Mouse (Mus musculus) MEL (cell line): Measurements from ENCODE around the gene Nat14. TPM values are rescaled to one million over a fixed set of nuclear protein-coding genes. Genes with fewer than 3 reads are reported as not detected.
A peak's percentile ranks its signal among the peaks of the same experiment; 100 is the strongest.

Experiments used
- DNase-seq: peaks from one replicate; pipeline ENCODE4 v3.0.0; 2011; ENCODE audit warnings: low read depth, low spot score
- H3K27ac ChIP-seq: 2 replicates; pipeline ENCODE4 v1.5.1; 2012; ENCODE audit warnings: low read depth, mild to moderate bottlenecking, control low read depth, low read length, moderate library complexity; ENCODE audit not compliant: control insufficient read depth
- H3K27me3 ChIP-seq, 2 experiments: fragments of 150-350 bp in 1 of 2; sonication (generic) in 1 of 2; 2 replicates each; pipeline ENCODE4 v1.6.1; 2012; ENCODE audit warnings: low read length in 2 of 2, mild to moderate bottlenecking in 2 of 2, improper control_type of control experiment in 1 of 2, moderate library complexity in 1 of 2; ENCODE audit not compliant: insufficient read depth in 2 of 2, control insufficient read depth in 1 of 2
- H3K36me3 ChIP-seq, 2 experiments: 2 replicates each; pipeline ENCODE4 v1.6.1; 2012 to 2014; ENCODE audit warnings: low read length in 2 of 2, improper control_type of control experiment in 1 of 2, inconsistent platforms in 1 of 2, mild to moderate bottlenecking in 1 of 2; ENCODE audit not compliant: insufficient read depth in 2 of 2, control insufficient read depth in 1 of 2
- H3K4me1 ChIP-seq, 2 experiments: fragments of 150-350 bp in 1 of 2; sonication (generic) in 1 of 2; 2 replicates each; pipeline ENCODE4 v1.6.1; 2012; ENCODE audit warnings: low read length in 2 of 2, improper control_type of control experiment in 1 of 2, mild to moderate bottlenecking in 1 of 2; ENCODE audit not compliant: insufficient read depth in 2 of 2, control insufficient read depth in 1 of 2
- H3K4me3 ChIP-seq, 2 experiments: fragments of 150-350 bp in 1 of 2; sonication (generic) in 1 of 2; 2 replicates each; pipeline ENCODE4 v1.5.1; 2012; ENCODE audit warnings: low read depth in 2 of 2, low read length in 2 of 2, mild to moderate bottlenecking in 2 of 2, moderate library complexity in 2 of 2, control low read depth in 1 of 2, improper control_type of control experiment in 1 of 2; ENCODE audit not compliant: control insufficient read depth in 1 of 2, insufficient read depth in 1 of 2
- H3K79me2 ChIP-seq: 2 replicates; pipeline ENCODE4 v1.6.1; 2012; ENCODE audit warnings: mild to moderate bottlenecking, low read length, moderate library complexity; ENCODE audit not compliant: control insufficient read depth, poor library complexity, insufficient read depth
- H3K9ac ChIP-seq: 2 replicates; pipeline ENCODE4 v1.6.1; 2012; ENCODE audit warnings: low read depth, mild to moderate bottlenecking, control low read depth, low read length, moderate library complexity; ENCODE audit not compliant: control insufficient read depth, poor library complexity, severe bottlenecking
- H3K9me3 ChIP-seq: fragments of 150-350 bp; sonication (generic); replicated peaks from 2 replicates; pipeline ENCODE4 v1.6.1; 2012; ENCODE audit warnings: mild to moderate bottlenecking, low read length, improper control_type of control experiment, moderate library complexity; ENCODE audit not compliant: insufficient read depth
- BHLHE40 ChIP-seq: IDR thresholded peaks from 2 replicates; pipeline ENCODE4 v1.6.1; 2012; ENCODE audit warnings: low read depth, mild to moderate bottlenecking, inconsistent platforms, low read length, improper control_type of control experiment, borderline replicate concordance
- CHD2 ChIP-seq: IDR thresholded peaks from 2 replicates; pipeline ENCODE4 v1.6.1; 2011; ENCODE audit warnings: low read length, improper control_type of control experiment
- CTCF ChIP-seq, 3 experiments: IDR thresholded peaks in 2 of 3; conservative IDR thresholded peaks in 1 of 3; 2 replicates each; pipeline ENCODE4 v1.5.1; 2011 to 2012; ENCODE audit warnings: low read length in 3 of 3, low read depth in 2 of 3, mild to moderate bottlenecking in 2 of 3, improper control_type of control experiment in 1 of 3, inconsistent platforms in 1 of 3, mixed read lengths in 1 of 3, moderate library complexity in 1 of 3; ENCODE audit not compliant: control insufficient read depth in 1 of 3, insufficient read depth in 1 of 3, poor library complexity in 1 of 3, severe bottlenecking in 1 of 3
- E2F4 ChIP-seq: IDR thresholded peaks from 2 replicates; pipeline ENCODE4 v1.6.1; 2011; ENCODE audit warnings: low read depth, low read length, improper control_type of control experiment, borderline replicate concordance
- ETS1 ChIP-seq: IDR thresholded peaks from 2 replicates; pipeline ENCODE4 v1.6.1; 2012; ENCODE audit warnings: low read depth, mild to moderate bottlenecking, inconsistent platforms, low read length, improper control_type of control experiment, moderate library complexity
- GATA1 ChIP-seq: IDR thresholded peaks from 2 replicates; pipeline ENCODE4 v1.6.1; 2011; ENCODE audit warnings: low read depth, low read length, improper control_type of control experiment
- HCFC1 ChIP-seq: IDR thresholded peaks from 2 replicates; pipeline ENCODE4 v1.6.1; 2012; ENCODE audit warnings: low read depth, mild to moderate bottlenecking, inconsistent platforms, low read length, improper control_type of control experiment, moderate library complexity
- JUND ChIP-seq: IDR thresholded peaks from 2 replicates; pipeline ENCODE4 v1.6.1; 2011; ENCODE audit warnings: low read depth, mild to moderate bottlenecking, improper control_type of control experiment, low read length
- KAT2A ChIP-seq: conservative IDR thresholded peaks from 2 replicates; pipeline ENCODE4 v1.6.1; 2012; ENCODE audit warnings: low read depth, low read length, improper control_type of control experiment, inconsistent platforms
- MAX ChIP-seq: IDR thresholded peaks from 2 replicates; pipeline ENCODE4 v1.6.1; 2011; ENCODE audit warnings: low read length, improper control_type of control experiment
- MYB ChIP-seq: IDR thresholded peaks from 2 replicates; pipeline ENCODE4 v1.6.1; 2011; ENCODE audit warnings: mild to moderate bottlenecking, low read depth, low read length, improper control_type of control experiment
- NELFE ChIP-seq: IDR thresholded peaks from 2 replicates; pipeline ENCODE4 v1.6.1; 2011; ENCODE audit warnings: low read depth, low read length, improper control_type of control experiment
- POLR2AphosphoS2 ChIP-seq: IDR thresholded peaks from 2 replicates; pipeline ENCODE4 v1.6.1; 2011; ENCODE audit warnings: low read length, improper control_type of control experiment
- POLR2AphosphoS5 ChIP-seq: IDR thresholded peaks from 2 replicates; pipeline ENCODE4 v1.6.1; 2012; ENCODE audit warnings: low read depth, borderline replicate concordance, mild to moderate bottlenecking, inconsistent platforms, low read length, moderate library complexity, mixed read lengths
- RCOR1 ChIP-seq: IDR thresholded peaks from 2 replicates; pipeline ENCODE4 v1.6.1; 2012; ENCODE audit warnings: low read depth, mild to moderate bottlenecking, inconsistent platforms, low read length, improper control_type of control experiment
- SIN3A ChIP-seq: IDR thresholded peaks from 2 replicates; pipeline ENCODE4 v1.6.1; 2012; ENCODE audit warnings: low read length, improper control_type of control experiment, inconsistent platforms
- SMC3 ChIP-seq: IDR thresholded peaks from 2 replicates; pipeline ENCODE4 v1.6.1; 2011; ENCODE audit warnings: low read depth, low read length, improper control_type of control experiment
- TCF12 ChIP-seq: IDR thresholded peaks from 2 replicates; pipeline ENCODE4 v1.6.1; 2014; ENCODE audit warnings: low read depth, mild to moderate bottlenecking, inconsistent platforms, low read length, improper control_type of control experiment, moderate library complexity
- UBTF ChIP-seq: IDR thresholded peaks from 2 replicates; pipeline ENCODE4 v1.6.1; 2012; ENCODE audit warnings: low read depth, mild to moderate bottlenecking, inconsistent platforms, low read length, improper control_type of control experiment, moderate library complexity, borderline replicate concordance; ENCODE audit not compliant: insufficient read depth
- USF1 ChIP-seq: IDR thresholded peaks from 2 replicates; pipeline ENCODE4 v1.6.1; 2014; ENCODE audit warnings: low read depth, mild to moderate bottlenecking, inconsistent platforms, low read length, improper control_type of control experiment, moderate library complexity
- polyA plus RNA-seq, 2 experiments: library from polyadenylated mRNA; stranded (reverse) in 1 of 2; unstranded in 1 of 2; fragments of >175 nt in 1 of 2; fragments of >200 nt in 1 of 2; gene quantifications; 2 replicates each; pipeline versions ENCODE4 v1.2.1 to v1.2.4; 2012; ENCODE audit warnings: low replicate concordance in 2 of 2, low read depth in 1 of 2; ENCODE audit not compliant: insufficient read length in 2 of 2, insufficient read depth in 1 of 2, missing spikeins in 1 of 2
- total RNA-seq: library from RNA; depleted of rRNA; stranded (reverse); fragments of 300-350 nt; gene quantifications from 2 replicates; pipeline ENCODE4 v1.2.3, GENCODE M21; 2012

Nat14 gene
- total and polyA plus RNA-seq, 3 experiments, result 0.81 to 1.9 TPM; not detected in 1

DNA sequence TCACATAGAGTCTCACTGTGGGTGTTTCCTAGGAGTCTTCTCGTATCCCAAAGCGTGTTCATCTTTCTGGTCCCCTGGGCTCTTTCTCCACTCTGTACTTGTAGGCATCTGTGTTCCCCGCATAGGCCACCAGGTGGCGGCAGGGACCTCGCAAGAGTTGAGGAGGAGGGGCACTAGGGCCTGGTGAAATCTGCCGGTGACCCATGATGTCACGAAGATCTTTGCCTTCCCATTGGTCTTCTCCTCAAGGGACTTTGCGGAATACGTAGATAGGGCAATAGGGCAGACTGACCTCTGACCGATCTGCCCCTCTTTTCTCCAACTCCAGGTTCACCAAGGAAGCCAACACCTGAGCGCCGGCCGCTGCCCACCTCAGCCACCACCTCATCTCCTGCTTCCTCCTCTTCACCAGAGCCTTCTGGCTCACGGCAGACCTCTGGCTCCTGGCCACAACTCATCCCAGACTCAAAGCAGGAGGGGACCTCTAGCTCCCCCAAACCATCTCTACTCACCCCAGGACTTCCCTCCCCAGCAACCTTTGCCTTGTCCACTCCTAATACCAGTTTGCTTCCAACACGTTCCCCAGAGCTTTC lies 21.5 kb downstream of the Nat14 start (continued):
- TF ChIP-seq TCF12, result no peak
- no peak for TF ChIP-seq E2F4
- TF ChIP-seq BHLHE40, result peak; percentile 54; the same call in 1 of the 2 replicates
- no peak for TF ChIP-seq USF1

DNA sequence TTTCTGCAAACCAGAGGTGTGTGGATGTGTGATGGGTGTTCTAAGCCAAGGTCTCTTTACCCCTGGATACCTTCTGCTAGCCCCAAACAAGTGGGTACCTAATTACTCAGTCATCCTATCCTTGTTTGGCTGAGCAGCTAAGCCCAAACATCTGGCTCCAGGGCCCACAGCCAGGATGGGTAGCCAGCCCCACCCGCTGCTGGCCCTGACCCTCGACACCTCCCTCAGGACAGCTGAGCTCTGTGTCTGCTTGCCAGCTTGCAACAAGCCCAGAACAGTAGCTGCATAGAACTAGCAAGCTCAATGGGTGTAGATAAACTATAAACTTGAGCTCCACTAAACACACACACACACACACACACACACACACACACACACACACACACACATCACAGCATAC lies 26.0 kb downstream of the Nat14 start:
- no peaks in the 10 kb centered on the region for H3K9me3 ChIP-seq
- no peak overlapping the region for H3K27ac ChIP-seq
- no peak overlapping the region for H3K4me3 ChIP-seq
- H3K79me2 ChIP-seq, result no peaks in the 10 kb centered on the region
- no peaks in the 10 kb centered on the region for H3K36me3 ChIP-seq
- no peaks in the 10 kb centered on the region for H3K4me1 ChIP-seq
- no peak for TF ChIP-seq USF1
- no peak for TF ChIP-seq NELFE
- TF ChIP-seq TCF12, result no peak
- no peak for TF ChIP-seq MYB
- TF ChIP-seq ETS1, result no peak
- TF ChIP-seq MAX, result no peak
- no peak for TF ChIP-seq GATA1
- TF ChIP-seq SIN3A, result no peak
- no peak for TF ChIP-seq POLR2AphosphoS2
- no peak for TF ChIP-seq RCOR1
- no peak for TF ChIP-seq KAT2A
- TF ChIP-seq CHD2, result no peak
- TF ChIP-seq JUND, result no peak
- no peak for TF ChIP-seq POLR2AphosphoS5
- TF ChIP-seq SMC3, result no peak
- no peak for TF ChIP-seq CTCF (IDR thresholded peaks at IDR 0.05 in 2 of 3, conservative IDR thresholded peaks at IDR 0.05 in 1 of 3; ENCODE audit: control insufficient read depth in 1 of 3, insufficient read depth in 1 of 3, low read depth in 2 of 3, low read length in 3 of 3, poor library complexity in 1 of 3, severe bottlenecking in 1 of 3)
- TF ChIP-seq UBTF, result no peak
- no peak for DNase-seq
- no peak overlapping the region for H3K9ac ChIP-seq
- no peaks in the 10 kb centered on the region for H3K27me3 ChIP-seq

DNA sequence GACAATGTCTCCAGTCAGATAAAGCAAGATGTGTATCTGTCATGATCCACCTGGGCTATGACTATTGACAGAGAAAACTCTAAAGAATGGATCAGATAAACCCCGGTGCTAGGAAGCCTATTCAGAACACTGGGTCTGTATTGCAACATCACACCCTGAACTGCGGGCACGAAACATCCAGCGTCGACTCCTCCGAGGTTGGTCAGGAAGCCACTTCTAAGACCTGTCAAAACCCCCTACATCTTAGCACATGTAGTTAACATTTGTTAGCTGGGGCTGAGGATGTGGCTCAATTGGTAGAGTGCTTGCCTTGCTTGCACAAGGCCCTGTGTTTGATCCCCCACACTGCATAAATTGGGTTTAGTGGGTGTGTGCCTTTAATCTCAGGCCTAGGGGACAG lies 26.6 kb downstream of the Nat14 start:
- H3K36me3 ChIP-seq, result no peaks in the 10 kb centered on the region
- H3K4me1 ChIP-seq, result no peaks in the 10 kb centered on the region
- no peak for TF ChIP-seq POLR2AphosphoS2
- TF ChIP-seq NELFE, result no peak
- no peak for TF ChIP-seq HCFC1
- DNase-seq, result no peak
- no peak overlapping the region for H3K27ac ChIP-seq
- no peaks in the 10 kb centered on the region for H3K9me3 ChIP-seq
- H3K79me2 ChIP-seq, result no peaks in the 10 kb centered on the region
- no peak overlapping the region for H3K9ac ChIP-seq
- H3K27me3 ChIP-seq, result no peaks in the 10 kb centered on the region
- no peak overlapping the region for H3K4me3 ChIP-seq
